Mouse (Mus musculus): ENCODE results near the gene Ppia. TPM values are rescaled to one million over a fixed set of nuclear protein-coding genes. Genes with fewer than 3 reads are reported as not detected.
A peak's percentile ranks its signal among the peaks of the same experiment; 100 is the strongest.

Ppia gene
- polyA plus RNA-seq, 1 experiment from 2014 or later, result 6,047 TPM

- H3K9me3 ChIP-seq (ENCODE audit: control insufficient read depth, low read length), result no peaks in the 10 kb centered on the region
- no peak overlapping the region for H3K4me3 ChIP-seq (ENCODE audit: low read length)
- H3K4me1 ChIP-seq (ENCODE audit: control insufficient read depth, insufficient read depth, low read length), result no peaks in the 10 kb centered on the region
- no peak overlapping the region for H3K9ac ChIP-seq (ENCODE audit: low read depth, low read length)
- H3K27me3 ChIP-seq (ENCODE audit: control insufficient read depth, insufficient read depth, low read length), result no peaks in the 10 kb centered on the region
- peaks cover 29% of the 10 kb centered on the region for H3K36me3 ChIP-seq (ENCODE audit: control insufficient read depth, insufficient read depth, low read length)
- 39% methylated on average over 4 of the region's 4 CpGs for WGBS
- H3K4me2 ChIP-seq (replicated peaks; ENCODE audit: low read depth, low read length), result no peak overlapping the region
- peak; percentile 79; the same call in 1 of the 2 replicates for ATAC-seq (ENCODE audit: low FRiP score, low TSS enrichment)
- H3K27ac ChIP-seq (ENCODE audit: low read depth, low read length), result no peak overlapping the region
These were observed 49.9 kb downstream of the Ppia start for GRCm38 (mm10) chr11:6465122-6465521.

- peaks cover 16% of the 10 kb centered on the region for H3K4me1 ChIP-seq (ENCODE audit: control insufficient read depth, insufficient read depth, low read length)
- H3K27me3 ChIP-seq (ENCODE audit: control insufficient read depth, insufficient read depth, low read length), result no peaks in the 10 kb centered on the region
- no peak for ATAC-seq (ENCODE audit: low FRiP score, low TSS enrichment)
- H3K4me2 ChIP-seq (replicated peaks; ENCODE audit: low read depth, low read length), result no peak overlapping the region
- no peak overlapping the region for H3K27ac ChIP-seq (ENCODE audit: low read depth, low read length)
- WGBS, result 83% methylated on average over 2 of the region's 2 CpGs
- no peaks in the 10 kb centered on the region for H3K9me3 ChIP-seq (ENCODE audit: control insufficient read depth, low read length)
- H3K36me3 ChIP-seq (ENCODE audit: control insufficient read depth, insufficient read depth, low read length), result peaks cover 33% of the 10 kb centered on the region
- no peak overlapping the region for H3K4me3 ChIP-seq (ENCODE audit: low read length)
- no peak overlapping the region for H3K9ac ChIP-seq (ENCODE audit: low read depth, low read length)
These were observed 53.3 kb downstream of the Ppia start for GRCm38 (mm10) chr11:6468541-6468940.

Small RNA genes lying within 50 kb of the gene (microRNA-seq; reads per million reads assigned to microRNA genes)
- gene Mir7651, result 1.9 reads per million

Other genes with a start within 250 kb of the Ppia start
- 0.74 and 0.89 TPM in 2 replicates for gene A730071L15Rik, start 215.4 kb upstream of the Ppia start, polyA plus RNA-seq (2014; fragmentation: Nextera tagmentation; extraction: Ambion mirVana)
- gene Nudcd3, start 215.0 kb upstream of the Ppia start, polyA plus RNA-seq (2014; fragmentation: Nextera tagmentation; extraction: Ambion mirVana), result 32.7 and 36.0 TPM in 2 replicates
- gene Npc1l1, start 185.3 kb upstream of the Ppia start, polyA plus RNA-seq (2014; fragmentation: Nextera tagmentation; extraction: Ambion mirVana), result 0.05 and 0.11 TPM in 2 replicates
- 80.7 and 112 TPM in 2 replicates for gene Ddx56, start 147.7 kb upstream of the Ppia start, polyA plus RNA-seq (2014; fragmentation: Nextera tagmentation; extraction: Ambion mirVana)
- gene Tmed4, start 140.6 kb upstream of the Ppia start, polyA plus RNA-seq (2014; fragmentation: Nextera tagmentation; extraction: Ambion mirVana), result 119 and 132 TPM in 2 replicates
- gene Ogdh, start 123.8 kb upstream of the Ppia start, polyA plus RNA-seq (2014; fragmentation: Nextera tagmentation; extraction: Ambion mirVana), result 46.8 and 108 TPM in 2 replicates
- gene Zmiz2, start 26.4 kb upstream of the Ppia start, polyA plus RNA-seq (2014; fragmentation: Nextera tagmentation; extraction: Ambion mirVana), result 11.0 and 14.6 TPM in 2 replicates
- gene H2afv, start 29.0 kb downstream of the Ppia start, polyA plus RNA-seq (2014; fragmentation: Nextera tagmentation; extraction: Ambion mirVana), result 654 and 761 TPM in 2 replicates
- 28.1 and 29.5 TPM in 2 replicates for gene Purb, start 60.5 kb downstream of the Ppia start, polyA plus RNA-seq (2014; fragmentation: Nextera tagmentation; extraction: Ambion mirVana)
- gene Myo1g, start 105.5 kb downstream of the Ppia start, polyA plus RNA-seq (2014; fragmentation: Nextera tagmentation; extraction: Ambion mirVana), result 0.57 and 0.60 TPM in 2 replicates
- gene Ccm2, start 131.4 kb downstream of the Ppia start, polyA plus RNA-seq (2014; fragmentation: Nextera tagmentation; extraction: Ambion mirVana), result 86.4 and 94.4 TPM in 2 replicates
- gene Nacad, start 190.6 kb downstream of the Ppia start, polyA plus RNA-seq (2014; fragmentation: Nextera tagmentation; extraction: Ambion mirVana), result 0.77 and 0.86 TPM in 2 replicates
- gene Tbrg4, start 210.6 kb downstream of the Ppia start, polyA plus RNA-seq (2014; fragmentation: Nextera tagmentation; extraction: Ambion mirVana), result 30.6 and 48.9 TPM in 2 replicates
- gene Wap, start 223.2 kb downstream of the Ppia start, polyA plus RNA-seq (2014; fragmentation: Nextera tagmentation; extraction: Ambion mirVana), result not detected in 2 replicates
- gene Ramp3, start 243.1 kb downstream of the Ppia start, polyA plus RNA-seq (2014; fragmentation: Nextera tagmentation; extraction: Ambion mirVana), result 10.4 and 10.6 TPM in 2 replicates